Mouse (Mus musculus) midbrain, embryonic 14.5 days (tissue): ENCODE measurements around the gene Atg13. TPM values are rescaled to one million over a fixed set of nuclear protein-coding genes. Genes with fewer than 3 reads are reported as not detected.

ENCODE experiments used
- polyA plus RNA-seq: library from polyadenylated mRNA; unstranded; fragments of >200 nt; fragmentation: Nextera tagmentation; extraction: Ambion mirVana; gene quantifications from 2 replicates; pipeline ENCODE4 v1.2.1, GENCODE M21; 2014

The Atg13 gene
- polyA plus RNA-seq, 1 experiment from 2014 or later, result 45.0 TPM

Other genes starting within 250 kb of the Atg13 start
- gene Ckap5, start 183.8 kb downstream of the Atg13 start, polyA plus RNA-seq, result 117 and 152 TPM in 2 replicates
- 0.11 TPM in 2 replicates for gene F2, start 74.2 kb downstream of the Atg13 start, polyA plus RNA-seq
- 8.3 and 10.8 TPM in 2 replicates for gene Zfp408, start 60.8 kb downstream of the Atg13 start, polyA plus RNA-seq
- gene Arhgap1, start 60.7 kb downstream of the Atg13 start, polyA plus RNA-seq, result 96.1 and 101 TPM in 2 replicates
- 12.0 and 18.2 TPM in 2 replicates for gene Harbi1, start 276 bp upstream of the Atg13 start, polyA plus RNA-seq
- gene Ambra1, start 19.6 kb upstream of the Atg13 start, polyA plus RNA-seq, result 22.8 and 26.3 TPM in 2 replicates
- gene Chrm4, start 216.7 kb upstream of the Atg13 start, polyA plus RNA-seq, result 0.34 and 0.65 TPM in 2 replicates
- 131 and 196 TPM in 2 replicates for gene Mdk, start 221.7 kb upstream of the Atg13 start, polyA plus RNA-seq
- gene Gm9821, start 235.1 kb upstream of the Atg13 start, polyA plus RNA-seq, result 0.14 and 0.26 TPM in 2 replicates